Mouse (Mus musculus) common myeloid progenitor, adult 5-6 weeks (primary cell): ENCODE data around the gene 2810408A11Rik. TPM values are rescaled to one million over a fixed set of nuclear protein-coding genes. Genes with fewer than 3 reads are reported as not detected.
"Not testable (repeated sequence)": the region's sequence is repeated elsewhere in the genome, so short reads cannot be mapped to it uniquely, and the experiment has no call there.

Experiments used
- ATAC-seq: replicated peaks from 2 replicates; pipeline ENCODE4 v1.8.0; 2016; ENCODE audit warnings: low read depth, mild to moderate bottlenecking, moderate TSS enrichment, inconsistent platforms; ENCODE audit not compliant: poor library complexity, severe bottlenecking
- total RNA-seq: library from RNA; stranded (forward); fragments of 200-1000, 187-1606 nt; gene quantifications from 2 replicates; pipeline ENCODE4 v1.2.3, GENCODE M21; 2017

Gene 2810408A11Rik
- total RNA-seq, 1 experiment from 2014 or later = 5.9 TPM

GRCm38 (mm10) chr11:69932254-69932653 lies 31.5 kb upstream of the 2810408A11Rik start:
- no peak for ATAC-seq

DNA sequence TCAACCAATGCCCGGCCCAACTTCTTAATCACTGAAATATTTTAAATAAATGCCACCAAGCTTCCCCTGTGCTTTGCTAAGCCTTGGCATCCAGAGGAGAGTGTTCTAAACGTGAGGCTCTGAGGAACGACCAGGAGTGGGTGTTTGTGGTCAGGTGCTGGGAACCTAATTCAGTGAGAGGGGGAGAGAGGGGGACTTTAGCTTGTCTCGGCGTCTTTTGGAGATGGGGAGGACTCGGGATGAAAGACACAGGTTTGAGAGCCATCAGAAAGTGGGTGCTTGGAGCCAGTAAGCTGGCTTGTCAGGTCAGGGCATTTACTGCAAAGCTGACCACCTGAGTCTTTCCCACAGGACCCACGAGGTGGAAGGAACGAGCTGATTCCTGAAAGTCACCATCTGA lies 31.0 kb upstream of the 2810408A11Rik start:
- no peak for ATAC-seq

GRCm38 (mm10) chr11:69930967-69931537 lies 30.3 kb upstream of the 2810408A11Rik start:
- peak; percentile 83 for ATAC-seq

GRCm38 (mm10) chr11:69930176-69930575 lies 29.4 kb upstream of the 2810408A11Rik start:
- not testable (repeated sequence) for ATAC-seq

DNA sequence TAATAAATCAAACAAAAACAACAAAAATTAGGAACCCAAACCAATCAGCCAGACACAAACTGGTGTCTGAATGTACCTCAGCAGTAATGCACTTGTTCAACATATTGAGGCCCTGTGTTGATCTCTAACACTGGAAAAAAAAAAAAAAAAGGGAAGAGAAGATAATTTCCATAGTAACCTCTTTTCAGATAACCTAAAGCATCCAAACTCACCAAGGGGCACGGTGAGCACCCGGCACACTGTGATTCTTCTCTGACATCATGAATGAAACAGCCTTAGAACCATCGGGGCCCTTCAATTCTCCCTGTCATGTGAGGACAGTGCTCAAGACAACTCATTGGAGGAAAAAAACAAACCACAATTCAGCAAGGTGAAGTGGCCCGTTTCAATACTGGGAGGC lies 28.9 kb upstream of the 2810408A11Rik start:
- no peak for ATAC-seq

- ATAC-seq = no peak
These were observed 26.7 kb upstream of the 2810408A11Rik start for GRCm38 (mm10) chr11:69927501-69927900.

GRCm38 (mm10) chr11:69922796-69923195 lies 22.0 kb upstream of the 2810408A11Rik start:
- no peak for ATAC-seq

- no peak for ATAC-seq
These were observed 21.4 kb upstream of the 2810408A11Rik start for GRCm38 (mm10) chr11:69922012-69922756.

DNA sequence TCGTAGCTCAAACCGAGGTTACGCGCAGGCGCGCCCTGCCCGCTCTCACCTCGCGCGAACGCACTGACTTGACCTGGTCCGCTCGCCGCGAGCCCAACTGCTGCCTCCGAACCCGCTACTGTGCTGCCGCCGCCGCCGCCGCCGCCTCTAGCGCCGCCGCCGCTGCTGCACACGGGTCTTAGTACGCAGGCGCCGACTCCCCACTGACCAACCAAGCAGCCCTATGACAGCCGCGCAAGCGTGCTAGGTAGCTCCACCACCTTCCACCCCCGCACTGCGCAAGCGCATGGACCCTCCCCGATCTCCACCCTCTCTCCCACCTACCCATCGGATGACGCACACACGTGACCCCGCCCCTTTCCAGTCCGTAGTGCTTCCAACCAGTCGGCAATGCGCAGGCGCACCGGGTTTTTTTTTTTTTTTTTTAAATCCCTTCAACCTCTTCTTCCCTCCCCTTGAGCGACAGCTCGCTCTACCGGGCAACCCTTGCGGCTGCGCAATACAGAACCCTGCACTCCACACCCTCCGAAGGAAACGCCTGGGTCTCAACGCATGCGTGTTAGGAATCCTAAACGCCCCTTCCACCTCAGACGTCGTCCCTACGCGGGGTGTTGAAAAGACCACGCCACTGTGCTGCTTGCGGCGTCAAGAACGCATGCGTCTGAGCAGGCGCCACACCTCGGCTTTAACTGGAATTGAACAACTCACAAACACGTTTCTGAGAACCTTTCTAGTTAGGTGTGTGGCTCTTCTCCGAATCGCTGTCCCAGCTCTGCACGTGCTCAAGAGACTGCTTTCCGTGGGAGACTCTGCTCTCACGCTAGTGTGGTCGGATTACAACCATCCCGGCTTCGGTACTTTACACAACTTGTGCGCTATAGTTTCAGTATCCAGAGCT lies 20.6 kb upstream of the 2810408A11Rik start, which contains the start of gene Eif5a:
Gene Eif5a, minus strand, starts transcription at position 845 of the 898 bp plus-strand sequence.
- ATAC-seq = peak; percentile 83

GRCm38 (mm10) chr11:69920266-69921031 lies 19.7 kb upstream of the 2810408A11Rik start:
- ATAC-seq = no peak

DNA sequence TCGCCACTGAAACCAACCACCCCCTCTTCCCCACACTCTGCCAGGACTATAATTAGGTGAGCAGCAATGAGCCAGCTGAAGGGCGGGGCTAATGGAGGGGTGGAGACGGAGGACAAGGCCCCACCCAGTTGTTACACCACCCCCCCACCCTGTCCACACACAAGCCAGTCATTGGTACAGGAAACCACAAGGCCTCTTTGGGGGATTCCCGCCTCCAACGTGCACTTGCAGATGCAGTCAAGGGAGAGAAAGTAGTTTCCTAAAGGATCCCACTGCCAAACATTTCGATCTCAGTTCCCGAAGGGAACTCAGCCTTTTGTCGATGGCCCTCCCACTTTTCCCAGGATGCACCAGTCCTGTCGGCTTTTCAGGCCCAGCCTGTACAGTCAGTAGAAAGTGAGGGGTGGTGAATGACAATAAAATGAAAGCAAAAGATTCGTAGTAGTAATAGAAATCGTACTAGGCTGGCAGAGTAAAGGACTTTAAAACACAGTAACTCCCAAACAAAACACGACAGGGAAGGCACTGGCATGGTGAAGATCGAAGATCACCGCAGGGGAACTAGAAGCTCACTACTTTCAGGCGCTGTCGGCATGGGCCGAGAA lies 19.0 kb upstream of the 2810408A11Rik start:
- peak; percentile 42 for ATAC-seq

DNA sequence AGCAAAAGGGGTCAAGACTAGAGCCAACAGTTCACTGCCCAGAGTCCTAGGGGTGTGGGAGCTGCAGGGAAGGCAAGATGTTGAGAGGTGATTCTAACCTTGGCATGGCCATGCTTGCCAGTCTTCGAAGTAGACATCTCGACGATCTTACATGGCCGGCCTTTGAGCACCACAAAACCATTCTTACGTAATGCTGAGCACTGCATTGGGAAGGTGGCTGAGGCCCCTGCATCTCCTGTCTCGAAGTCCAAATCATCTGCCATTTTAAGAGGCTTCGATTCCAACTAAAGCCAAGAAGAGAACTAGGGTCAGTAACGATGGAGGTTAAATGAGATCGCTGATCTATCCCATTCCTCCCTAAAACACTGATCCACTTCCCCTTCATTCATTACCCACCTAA lies 18.3 kb upstream of the 2810408A11Rik start:
- ATAC-seq = no peak

DNA sequence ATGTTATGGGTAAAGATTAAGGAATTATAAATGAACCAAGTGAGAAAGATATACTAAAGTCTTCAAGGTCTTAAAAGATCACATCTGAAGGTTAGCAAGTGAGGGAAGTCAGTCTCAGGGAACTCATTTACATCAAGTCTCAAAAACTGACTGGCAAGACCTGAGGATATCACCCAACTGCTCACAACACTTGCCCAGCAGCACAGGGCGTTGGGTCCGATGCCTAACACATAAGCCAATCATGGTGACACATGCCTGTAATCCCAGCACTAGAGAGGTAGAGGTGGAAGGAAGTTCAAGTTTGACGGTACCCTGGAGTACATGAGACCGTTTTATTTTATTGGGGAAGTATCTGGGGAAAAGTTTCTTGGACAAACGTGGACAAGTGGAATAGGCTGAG lies 17.3 kb upstream of the 2810408A11Rik start:
- no peak for ATAC-seq

DNA sequence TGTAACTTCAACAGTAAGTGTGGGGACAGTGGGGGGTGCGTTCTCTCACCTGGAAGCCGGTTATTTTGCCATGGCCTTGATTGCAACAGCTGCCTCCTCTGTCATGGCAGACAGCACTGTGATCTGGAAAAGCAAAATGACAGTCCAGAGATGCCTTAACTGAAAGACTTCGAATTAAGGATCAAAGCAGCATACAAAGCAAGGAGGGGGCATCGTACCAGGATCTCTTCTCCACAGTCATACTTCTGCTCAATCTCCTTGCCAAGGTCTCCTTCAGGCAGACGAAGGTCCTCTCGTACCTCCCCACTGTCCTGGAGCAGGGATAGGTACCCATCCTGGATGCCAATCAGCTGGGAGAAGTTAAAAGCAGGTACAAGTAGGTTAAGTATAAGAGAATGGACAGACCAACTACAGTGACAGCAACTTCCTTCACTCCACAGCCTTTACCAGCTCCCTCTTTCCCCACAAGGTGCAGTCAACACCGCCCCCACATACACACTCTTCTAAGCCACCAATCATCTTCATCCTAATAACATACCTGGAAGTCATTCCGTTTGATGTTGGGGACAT lies 16.7 kb upstream of the 2810408A11Rik start:
- no peak for ATAC-seq

GRCm38 (mm10) chr11:69916652-69917378 lies 16.0 kb upstream of the 2810408A11Rik start:
- not testable (repeated sequence) for ATAC-seq

DNA sequence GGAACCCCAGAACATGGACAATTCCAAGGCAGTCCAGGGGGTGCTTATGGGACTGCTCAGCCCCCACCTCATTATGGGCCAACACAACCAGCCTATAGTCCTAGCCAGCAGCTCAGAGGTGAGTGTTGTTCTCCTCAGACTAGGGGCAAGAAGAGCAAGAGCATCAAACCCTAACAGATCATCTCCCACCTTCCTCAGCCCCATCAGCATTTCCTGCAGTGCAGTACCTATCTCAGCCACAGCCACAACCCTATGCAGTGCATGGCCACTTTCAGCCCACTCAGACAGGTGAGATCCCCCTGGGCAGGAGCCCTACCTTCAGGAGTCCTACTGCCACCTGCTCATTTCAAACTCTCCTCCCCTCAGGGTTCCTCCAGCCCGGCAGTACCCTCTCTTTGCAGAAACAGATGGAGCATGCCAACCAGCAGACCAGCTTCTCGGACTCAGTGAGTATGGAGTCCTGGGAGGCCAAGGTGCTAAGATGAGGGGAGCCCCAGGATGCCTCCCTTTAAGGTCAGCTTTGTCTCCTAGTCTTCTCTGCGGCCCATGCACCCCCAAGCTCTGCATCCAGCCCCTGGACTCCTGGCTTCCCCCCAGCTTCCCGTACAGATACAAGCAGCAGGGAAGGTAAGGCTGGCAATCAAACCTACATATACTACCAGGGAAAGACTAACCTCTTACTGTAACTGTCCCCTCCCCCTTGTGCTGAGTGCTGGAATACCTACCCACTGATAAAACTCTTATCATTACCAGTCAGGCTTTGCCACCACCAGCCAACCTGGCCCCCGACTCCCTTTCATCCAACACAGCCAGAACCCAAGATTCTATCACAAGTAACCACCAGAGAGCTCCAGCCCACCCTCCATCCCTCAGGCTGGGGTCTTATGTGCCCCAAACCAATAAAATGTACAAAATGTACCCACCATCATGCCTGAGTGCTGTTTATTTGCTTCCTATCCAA lies 15.2 kb upstream of the 2810408A11Rik start:
- no peak for ATAC-seq

DNA sequence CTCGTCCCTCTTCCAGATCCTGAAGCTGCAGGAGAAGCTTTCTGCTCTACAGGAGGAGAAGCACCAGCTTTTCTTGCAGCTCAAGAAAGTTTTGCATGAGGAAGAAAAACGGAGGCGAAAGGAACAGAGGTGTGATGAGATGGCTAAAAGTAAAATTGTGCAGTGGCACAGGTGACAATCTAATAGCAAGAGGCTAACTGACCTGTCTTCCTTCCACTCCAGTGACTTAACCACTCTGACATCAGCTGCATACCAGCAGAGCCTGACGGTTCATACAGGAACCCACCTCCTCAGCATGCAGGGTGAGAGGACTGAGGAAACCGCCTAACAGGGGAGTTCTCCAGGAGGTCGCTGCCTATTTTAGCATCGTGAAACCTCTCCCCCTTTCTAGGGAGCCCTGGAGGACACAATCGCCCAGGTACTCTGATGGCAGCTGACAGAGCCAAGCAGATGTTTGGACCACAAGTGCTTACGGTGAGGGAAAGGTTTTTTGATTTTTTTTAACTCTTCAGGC lies 14.2 kb upstream of the 2810408A11Rik start:
- ATAC-seq = no peak
